Mouse (Mus musculus): Measurements from ENCODE around the gene St6gal1. TPM values are rescaled to one million over a fixed set of nuclear protein-coding genes. Genes with fewer than 3 reads are reported as not detected.

Gene St6gal1
- total RNA-seq, 2 experiments from 2014 or later = 14.4 to 17.9 TPM

DNA sequence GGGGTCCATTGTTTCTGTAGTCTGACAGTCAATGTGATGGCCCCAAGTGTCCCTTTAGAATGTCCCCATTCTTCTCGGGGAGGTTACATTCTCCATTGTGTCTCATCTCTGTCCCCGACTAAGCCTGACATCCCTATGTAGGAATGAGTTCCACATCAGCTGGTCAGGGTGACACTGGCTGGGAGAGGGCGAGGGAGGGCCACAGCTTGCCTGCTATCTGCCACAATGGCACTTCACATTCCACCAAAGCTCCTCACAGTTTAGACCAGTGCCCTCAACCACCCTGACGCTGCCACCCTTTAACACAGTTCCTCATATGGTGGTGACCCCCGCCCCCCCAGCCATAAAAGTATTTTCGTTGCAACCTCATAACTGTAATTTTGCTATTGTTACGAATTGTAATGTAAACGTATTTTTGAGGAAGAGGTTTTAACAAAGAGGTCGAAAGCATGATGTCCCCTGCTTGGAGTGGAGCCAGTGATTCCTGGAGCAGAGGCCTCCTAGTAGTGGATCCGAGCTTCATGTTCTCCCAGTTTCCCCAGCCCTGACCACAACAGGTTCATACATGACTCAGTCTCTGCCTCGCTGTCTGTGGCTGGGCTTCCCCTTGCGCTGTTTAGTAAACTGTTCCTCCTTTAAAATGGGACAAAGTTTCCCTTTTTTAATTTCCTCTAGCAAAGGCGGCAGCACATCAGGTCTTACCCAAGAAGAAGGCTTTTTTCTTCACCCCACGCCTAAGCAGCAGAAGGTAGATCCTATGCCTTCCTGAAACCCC, 47.4 kb downstream of the St6gal1 start:
- no peak for DNase-seq
- intact Hi-C loops (cut with DNase I) = loop anchor here (2.0 kb wide), 1 partner anchor 45 kb away; no protein-coding TSS in a partner anchor

DNA sequence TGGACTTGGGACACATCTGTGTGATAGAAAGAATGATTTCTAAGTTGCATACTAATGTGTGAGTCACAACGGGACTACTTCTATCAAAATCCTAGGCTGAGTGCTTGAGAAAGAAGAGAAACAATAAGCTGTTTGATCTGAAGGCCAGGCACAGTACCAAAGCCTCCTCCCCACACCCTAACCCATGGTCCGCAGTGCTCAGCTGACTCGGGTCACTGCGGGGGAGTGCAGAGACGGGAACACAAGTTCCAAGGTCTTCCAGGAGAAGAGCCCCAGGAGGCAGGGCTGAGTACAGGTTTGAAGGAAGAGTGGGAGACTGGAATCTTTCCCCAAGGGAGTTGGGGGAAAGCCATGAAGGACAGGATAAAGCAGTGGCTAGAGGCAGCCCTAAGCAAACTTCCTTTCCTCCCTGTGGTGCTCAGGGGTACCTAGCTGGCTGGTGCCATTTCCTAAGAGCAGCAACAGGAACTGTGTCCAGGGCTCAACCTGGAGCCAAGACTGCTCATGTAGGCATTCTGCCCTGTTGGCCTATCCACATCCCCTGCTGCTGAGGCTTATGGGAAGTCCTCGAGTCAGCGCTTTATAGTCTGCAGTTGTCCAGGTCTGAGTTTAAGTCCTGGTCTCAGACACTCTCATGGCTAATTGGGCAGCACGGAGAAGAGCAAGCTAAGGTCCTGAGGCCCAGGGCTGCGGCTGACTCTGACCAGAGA, 48.1 kb downstream of the St6gal1 start:
- intact Hi-C loops (cut with DNase I) = no loop called here
- DNase-seq = no peak

DNA sequence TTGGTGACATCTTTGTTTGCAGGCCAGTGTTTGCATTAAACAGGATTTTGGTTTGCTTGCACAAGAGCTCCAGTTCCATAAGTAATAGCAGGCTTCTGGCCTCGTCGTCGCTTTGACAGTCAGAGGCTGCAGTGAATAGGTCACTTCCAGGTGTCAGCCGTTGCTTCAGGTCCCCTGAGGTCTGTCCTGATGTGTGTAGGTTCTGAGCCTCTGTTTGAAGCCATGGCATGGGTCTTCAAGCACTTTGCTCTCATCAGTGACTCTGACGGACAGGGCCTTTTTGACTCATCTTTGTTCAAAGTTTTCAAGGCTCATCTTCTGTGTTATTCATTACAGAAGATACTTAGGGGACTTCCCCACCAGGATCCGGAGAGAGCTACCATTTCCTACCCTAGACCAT, 49.5 kb downstream of the St6gal1 start:
- intact Hi-C loops (cut with DNase I) = no loop called here
- no peak for DNase-seq

DNA sequence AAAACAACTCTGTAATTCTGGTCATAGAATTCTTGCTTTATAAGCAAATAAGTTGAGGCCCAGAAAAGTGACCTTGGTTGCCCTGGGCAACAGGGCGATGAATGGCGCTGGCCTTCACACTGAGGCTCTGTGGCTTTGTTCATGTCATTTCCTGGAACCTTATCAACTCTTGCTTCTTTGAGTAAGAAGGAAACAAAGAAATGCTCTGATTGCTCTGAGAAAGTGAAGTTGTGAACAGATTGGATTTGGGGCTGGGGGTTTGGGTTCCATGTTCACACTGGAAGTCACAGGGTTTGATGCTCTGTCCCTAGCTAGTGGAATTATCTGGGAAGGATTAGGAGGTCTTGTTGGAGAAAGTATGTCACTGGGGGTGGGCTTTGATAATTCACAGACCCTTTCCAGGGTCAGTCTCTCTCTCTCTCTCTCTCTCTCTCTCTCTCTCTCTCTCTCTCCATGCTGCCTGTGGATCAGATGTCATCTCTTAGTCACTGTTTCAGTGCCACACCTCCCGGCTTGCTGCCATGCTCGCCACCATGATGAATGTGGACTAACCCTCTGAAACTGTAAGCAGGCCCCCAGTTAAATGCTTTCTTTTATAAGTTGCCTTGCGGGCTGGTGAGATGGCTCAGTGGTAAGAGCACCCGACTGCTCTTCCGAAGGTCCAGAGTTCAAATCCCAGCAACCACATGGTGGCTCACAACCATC, 50.2 kb downstream of the St6gal1 start:
- intact Hi-C loops (cut with DNase I) = no loop called here
- no peak for DNase-seq

DNA sequence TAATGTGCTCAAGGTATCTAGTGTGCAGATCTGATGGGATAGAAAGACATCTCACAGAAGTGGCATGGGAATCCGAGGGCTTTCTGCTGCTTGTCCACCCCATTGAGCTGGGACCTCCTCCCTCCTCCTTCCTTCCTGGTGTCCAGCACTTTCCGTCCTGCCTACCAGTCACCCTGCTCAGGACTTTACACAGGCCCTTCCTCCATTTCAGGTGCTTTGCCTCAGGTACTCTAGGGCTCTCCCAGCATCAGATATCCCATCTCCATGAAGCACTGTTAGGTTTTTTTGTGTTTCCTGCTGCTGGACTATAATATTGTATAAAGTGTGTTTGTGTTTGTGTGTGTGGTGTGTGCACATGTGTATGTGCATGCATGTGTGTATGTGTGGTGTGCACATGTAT, 51.1 kb downstream of the St6gal1 start:
- no peak for DNase-seq
- intact Hi-C loops (cut with DNase I) = no loop called here

DNA sequence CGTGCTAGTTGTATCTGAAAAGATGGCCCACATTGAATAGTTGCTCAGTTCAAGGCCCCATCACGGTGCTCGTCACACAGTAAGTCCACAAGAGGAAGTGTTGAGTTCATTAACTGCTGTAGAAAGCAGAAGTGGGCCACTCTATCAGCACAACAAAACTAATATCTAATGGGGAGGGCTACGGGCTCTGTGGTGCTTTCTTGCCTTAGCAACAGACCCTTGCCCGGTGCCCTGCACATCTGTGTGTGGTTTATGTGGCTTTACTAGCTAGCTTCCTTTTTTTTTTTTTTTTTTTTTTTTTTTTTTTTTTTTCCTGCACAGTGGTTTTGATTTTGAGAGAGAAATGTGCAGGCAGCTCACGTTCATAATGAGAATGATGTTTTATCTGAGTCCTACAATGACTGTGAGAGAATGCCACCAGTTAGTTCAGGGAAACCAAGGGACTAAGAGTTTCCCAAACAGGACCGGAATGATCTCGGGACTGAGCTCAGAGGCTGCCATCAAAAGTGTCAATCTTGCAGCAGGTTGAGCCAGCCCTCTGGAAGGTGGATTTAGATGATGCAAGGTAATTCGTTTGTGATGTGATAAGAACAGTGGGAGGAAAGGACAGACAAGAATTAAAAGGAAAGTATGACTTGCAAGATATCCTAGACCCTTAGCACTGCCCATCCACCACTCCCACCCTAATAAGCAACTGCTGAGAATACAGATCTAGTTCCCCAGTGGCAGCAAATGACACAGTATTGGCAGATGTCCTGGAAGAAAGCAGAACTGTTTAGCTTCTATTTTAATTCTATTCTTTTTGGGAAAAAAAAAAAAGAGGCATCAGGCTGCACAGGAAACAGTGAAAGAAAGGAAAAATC, 55.6 kb downstream of the St6gal1 start:
- no peak for DNase-seq
- intact Hi-C loops (cut with DNase I) = loop anchor here (5.0 kb wide), 1 partner anchor 122 kb away; no protein-coding TSS in a partner anchor

DNA sequence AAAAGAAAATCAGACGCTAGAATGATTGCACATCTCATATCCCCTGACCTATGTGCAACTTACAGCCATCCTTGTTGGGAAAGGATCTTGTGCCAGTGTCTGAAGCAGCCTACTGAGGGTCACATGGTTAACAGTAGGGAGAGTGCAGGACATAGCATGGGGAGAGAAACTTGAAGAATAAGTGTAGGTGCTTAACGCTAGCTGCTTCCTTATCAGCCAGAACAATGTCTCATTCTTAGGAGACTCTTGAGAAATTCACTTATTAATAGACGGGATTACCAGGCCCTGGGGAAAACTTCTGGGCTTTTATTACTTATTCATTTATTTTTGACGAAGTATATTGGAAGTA, 56.2 kb downstream of the St6gal1 start:
- intact Hi-C loops (cut with DNase I) = loop anchor here (5.0 kb wide), 1 partner anchor 122 kb away; no protein-coding TSS in a partner anchor
- no peak for DNase-seq

DNA sequence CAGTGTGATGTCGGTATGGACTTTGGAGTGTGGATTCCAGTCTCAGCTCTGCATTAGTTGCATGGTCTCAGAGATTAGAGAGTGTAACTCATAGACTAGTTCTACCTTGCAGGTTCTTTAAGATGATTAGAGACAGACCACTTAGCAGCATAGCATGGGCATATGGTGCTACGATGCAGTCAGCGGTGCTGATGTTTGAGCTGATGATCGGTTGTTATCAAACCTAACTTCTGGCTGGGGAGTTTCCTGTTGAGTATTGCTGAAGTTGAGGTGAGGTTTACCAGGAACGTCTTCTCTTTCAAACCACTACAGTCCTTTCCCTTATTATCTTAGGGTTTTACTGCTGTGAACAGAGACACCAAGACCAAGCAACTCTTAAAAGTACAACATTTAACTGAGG, 57.7 kb downstream of the St6gal1 start:
- intact Hi-C loops (cut with DNase I) = loop anchor here (5.0 kb wide), 1 partner anchor 120 kb away; no protein-coding TSS in a partner anchor
- no peak for DNase-seq

DNA sequence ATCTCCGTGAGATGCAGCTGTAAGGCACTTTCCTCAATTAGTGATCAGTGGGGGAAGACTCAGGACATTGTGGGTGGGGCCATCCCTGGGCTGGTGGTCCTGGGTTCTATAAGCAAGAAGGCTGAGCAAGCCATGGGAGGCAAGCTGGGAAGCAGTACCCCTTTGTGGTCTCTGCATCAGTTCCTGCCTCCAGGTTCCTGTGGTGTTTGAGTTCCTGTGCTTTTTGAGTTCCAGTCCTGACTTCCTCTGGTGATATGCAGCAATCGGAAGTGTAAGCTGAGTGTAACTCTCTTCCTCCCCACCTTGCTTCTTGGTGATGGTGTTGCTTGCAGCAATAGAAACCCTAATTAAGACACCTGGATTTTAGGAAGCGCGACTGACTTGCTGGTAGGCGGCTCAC, 58.4 kb downstream of the St6gal1 start:
- no peak for DNase-seq
- intact Hi-C loops (cut with DNase I) = loop anchor here (5.0 kb wide), 1 partner anchor 119 kb away; no protein-coding TSS in a partner anchor

DNA sequence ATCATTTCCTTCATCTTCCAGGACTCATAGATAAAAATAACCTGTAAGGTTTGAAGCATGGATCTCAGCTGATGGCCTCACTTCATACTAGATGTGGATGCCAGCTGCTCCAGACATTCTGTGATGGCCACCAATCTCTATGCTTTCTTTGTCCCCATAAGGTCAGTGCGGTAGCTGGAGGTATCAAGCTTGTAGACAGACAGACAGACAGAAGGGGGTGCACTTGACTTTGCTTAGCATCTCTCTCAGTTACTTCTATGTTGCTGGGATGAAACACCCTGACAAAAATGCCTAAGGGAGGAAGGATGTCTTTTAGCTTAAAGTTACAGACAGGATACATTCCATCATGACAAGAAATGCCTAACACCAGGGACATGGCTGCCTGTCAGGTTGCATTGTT, 59.1 kb downstream of the St6gal1 start:
- DNase-seq = no peak
- intact Hi-C loops (cut with DNase I) = loop anchor here (5.0 kb wide), 1 partner anchor 119 kb away; no protein-coding TSS in a partner anchor

DNA sequence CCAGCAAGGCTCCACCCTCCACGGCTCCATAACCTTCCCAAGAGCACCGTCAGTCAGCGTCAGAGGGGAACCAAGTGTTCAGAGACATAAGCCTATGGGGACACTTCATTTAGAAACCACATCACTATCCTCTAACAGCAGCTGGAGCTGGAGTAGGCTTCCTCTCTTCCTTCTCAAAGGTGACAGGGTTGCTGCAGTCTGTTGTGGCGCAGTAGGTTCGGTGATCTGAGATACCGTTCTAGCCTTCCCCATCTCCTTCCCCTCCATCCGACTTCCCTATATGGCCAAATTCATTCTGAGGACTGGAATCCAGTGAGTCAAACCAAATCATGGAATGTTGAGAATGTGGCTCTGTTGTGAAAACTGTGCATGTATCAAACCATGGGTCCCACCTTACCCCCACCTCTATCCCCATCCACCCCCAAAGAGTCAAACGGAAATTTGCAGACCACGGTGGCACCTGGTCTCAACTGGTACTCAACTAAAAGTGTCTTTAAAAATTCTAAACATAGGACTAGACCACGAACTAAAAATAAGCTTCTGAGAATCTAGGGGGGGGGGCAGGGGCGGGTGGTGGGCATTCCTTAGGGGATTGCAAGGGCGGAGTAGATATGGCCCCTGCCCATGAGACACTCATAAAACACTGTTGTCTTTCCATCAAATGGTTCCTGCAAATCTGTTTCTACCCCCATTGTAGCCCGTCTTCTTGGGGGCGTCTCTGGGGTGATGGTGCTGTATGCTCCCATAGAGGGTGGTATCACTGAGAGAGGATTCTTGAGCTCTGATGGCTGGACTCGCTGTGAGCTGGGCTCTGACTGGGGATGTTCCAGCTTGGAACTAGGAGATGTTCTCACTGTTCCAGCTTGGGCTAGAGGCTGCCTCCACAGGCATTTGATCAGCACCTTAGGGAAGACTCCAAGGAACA, 60.2 kb downstream of the St6gal1 start:
- intact Hi-C loops (cut with DNase I) = loop anchor here (5.0 kb wide), 1 partner anchor 118 kb away; no protein-coding TSS in a partner anchor
- no peak for DNase-seq

DNA sequence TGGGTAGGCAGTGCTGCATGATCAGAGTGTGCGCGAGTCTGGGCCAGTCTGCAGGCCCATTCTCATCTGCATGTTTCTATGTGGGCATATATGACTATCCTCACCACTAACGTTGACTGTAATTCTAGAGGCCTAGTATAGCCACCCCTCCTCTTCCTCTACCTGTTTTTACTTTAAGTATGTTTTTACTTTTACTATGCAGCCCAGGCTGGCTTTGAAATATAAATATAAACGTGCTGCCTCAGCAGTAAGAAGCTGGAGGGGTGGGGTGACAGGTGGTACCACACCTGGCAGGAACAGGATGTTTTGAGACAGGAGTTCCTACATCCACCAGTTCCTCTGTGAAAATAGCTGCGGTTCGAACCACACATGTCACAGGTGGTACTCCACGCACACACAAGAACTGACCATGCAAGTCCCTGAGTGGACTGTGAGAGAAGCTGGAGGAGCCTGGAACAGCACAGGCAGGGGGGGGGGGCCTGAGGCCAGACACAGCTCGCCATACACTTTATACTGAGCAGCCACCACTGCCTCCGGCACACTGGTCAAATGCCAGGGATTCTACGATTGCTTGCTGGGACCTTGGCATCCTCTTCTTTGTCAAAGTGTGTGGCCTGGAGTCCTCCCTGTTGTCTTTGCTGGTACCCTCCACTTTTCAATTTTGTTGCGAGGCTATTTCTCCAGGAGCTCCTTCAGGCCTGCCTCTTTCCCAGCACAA, 62.0 kb downstream of the St6gal1 start:
- intact Hi-C loops (cut with DNase I) = no loop called here
- no peak for DNase-seq

DNA sequence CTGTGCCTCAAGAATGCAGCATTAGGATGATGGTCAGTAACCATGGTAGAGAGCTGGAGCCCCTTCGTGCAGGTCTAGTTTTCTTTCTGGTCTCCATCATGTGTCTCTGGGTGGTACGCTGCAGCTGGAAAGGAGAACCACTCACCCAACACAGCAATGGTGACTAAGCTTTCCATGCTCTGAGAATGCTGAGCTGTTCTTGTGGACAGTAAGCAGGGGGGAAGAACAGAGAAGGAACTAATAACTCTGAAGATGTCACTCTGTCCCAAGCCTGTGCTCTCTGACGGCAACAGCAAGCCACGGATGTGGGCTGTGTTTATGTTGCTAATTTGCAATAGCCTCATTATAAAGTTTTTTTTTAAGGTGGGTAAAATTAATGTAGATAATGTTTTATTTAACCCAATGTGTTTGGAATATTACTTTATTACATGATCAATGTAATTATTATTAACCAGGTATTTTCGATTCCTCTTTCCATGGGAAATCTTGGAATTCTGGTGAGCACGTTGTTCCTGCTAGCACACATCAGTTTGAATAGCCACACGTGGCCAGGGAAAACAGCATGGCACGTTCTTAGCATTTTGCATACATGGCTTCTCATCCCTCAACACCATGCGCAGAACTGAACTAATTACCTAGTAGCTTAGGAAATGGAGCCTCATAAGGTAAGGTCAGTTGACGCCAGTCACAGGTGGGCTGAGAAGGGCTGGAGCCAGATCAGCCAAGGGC, 62.9 kb downstream of the St6gal1 start:
- DNase-seq = no peak
- intact Hi-C loops (cut with DNase I) = no loop called here

DNA sequence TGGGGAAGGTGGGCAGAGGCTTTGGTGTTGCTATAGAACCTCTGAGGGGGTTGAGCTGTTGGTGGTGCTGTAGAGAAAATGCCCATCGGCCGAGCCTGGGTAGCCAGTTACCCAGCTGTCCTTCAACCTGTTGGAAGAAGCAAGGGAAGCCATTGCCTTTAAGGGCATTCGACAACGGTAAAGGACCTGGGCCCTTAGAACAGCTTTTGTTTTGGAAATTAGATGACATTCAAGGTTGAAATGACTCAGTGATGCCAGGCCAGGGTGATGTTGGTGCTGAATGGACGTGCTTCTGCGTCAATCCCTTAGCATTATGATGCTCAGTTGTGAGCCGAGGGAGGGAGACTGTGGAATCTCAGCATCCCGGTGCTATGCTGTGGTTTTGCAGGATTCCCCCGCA, 63.6 kb downstream of the St6gal1 start:
- DNase-seq = no peak
- intact Hi-C loops (cut with DNase I) = no loop called here

DNA sequence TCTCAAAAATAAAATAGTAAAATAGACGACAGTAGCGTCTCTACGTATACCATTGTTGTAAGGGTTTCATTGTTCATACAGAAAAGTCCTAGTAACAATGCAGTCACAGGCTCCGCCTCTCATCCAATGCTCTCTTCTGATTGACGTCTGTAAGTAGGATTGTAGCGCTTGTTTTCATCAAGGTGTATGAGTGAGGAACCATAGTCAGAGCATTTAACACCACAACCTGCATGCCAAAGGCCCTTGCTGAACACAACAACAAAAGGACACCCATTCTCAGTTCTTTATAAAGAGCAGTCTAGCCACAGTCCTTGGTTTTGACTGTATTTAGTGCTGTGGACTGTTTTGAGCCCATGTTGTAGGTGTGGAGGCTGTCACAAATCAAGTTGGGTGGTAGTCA, 64.9 kb downstream of the St6gal1 start:
- DNase-seq = no peak
- intact Hi-C loops (cut with DNase I) = no loop called here

DNA sequence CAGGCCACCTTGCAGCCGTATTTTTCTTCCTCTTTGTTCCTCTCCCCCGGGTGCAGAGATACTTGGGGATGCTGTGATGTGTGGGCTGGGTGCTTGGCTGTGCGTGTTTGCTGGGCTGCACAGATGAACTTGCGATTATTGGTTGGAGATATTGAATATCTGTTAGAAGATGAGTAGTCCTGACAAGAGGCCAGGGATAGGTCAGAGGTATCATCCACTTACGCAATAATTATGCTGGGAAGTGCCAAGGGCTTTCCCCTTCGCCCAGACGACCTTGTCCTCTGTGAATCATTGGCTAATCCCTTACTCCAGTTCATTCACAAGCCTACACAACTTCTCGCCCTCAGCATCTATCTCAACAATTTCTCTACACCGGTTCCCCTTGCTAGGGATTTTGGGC, 65.6 kb downstream of the St6gal1 start:
- intact Hi-C loops (cut with DNase I) = no loop called here
- DNase-seq = no peak

DNA sequence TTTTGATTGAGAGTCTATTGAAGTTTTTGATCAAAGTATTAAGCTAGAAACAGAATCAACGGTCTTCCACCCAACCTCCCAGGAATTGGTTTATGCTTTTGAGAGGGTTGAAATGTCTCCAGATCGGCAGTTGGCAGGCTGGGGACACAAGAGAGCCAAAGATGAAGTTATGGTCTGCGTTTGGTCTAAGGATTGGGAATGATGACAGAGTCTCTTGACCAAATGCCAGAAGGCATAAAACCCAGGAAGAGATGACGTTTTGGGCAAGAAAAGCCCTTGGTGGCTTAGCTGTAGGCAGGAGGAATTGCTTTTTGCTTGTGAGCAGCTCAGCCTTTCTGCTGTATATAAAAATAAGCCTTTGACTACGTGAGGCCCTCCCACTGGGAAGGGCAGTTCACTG, 67.0 kb downstream of the St6gal1 start:
- DNase-seq = peak; percentile 78 to 79

DNA sequence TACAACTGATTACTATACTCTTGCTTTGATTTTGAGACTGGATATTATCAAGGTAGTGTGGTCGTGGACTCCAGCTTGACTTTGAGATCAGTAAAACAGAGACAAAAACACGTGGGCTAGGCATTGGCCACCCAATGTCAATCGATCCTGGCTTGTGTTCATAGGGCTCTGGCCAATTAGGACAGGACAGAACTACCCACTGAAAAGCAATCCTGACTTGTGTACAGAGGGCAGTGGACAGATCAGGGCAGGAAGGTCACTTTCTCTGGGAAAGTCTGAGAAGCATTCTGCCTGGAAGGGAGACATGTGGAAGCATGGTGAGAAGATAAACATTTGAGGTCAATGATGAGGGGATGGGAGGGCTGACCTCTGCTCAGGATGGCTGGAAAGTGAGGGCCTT, 69.7 kb downstream of the St6gal1 start:
- intact Hi-C loops (cut with DNase I) = no loop called here
- DNase-seq = no peak

More for the DNA sequence above, 67.0 kb downstream of the St6gal1 start:
- intact Hi-C loops (cut with DNase I) = no loop called here

All from heart, postnatal 10 days (tissue).